Mouse (Mus musculus) lung, adult 2 months (tissue): ENCODE data around the gene Zfp113.

Experiments used
- CTCF ChIP-seq: fragments of 200-500 bp; IDR thresholded peaks from 2 replicates; pipeline ENCODE4 v1.5.1; 2011; ENCODE audit warnings: mild to moderate bottlenecking, low read length, control low read depth; ENCODE audit not compliant: insufficient read depth
- POLR2A ChIP-seq: fragments of 200-500 bp; IDR thresholded peaks from 2 replicates; pipeline ENCODE4 v1.6.1; 2011; ENCODE audit warnings: low read depth, mild to moderate bottlenecking, control low read depth, low read length, borderline replicate concordance; ENCODE audit errors: extremely low read depth

DNA sequence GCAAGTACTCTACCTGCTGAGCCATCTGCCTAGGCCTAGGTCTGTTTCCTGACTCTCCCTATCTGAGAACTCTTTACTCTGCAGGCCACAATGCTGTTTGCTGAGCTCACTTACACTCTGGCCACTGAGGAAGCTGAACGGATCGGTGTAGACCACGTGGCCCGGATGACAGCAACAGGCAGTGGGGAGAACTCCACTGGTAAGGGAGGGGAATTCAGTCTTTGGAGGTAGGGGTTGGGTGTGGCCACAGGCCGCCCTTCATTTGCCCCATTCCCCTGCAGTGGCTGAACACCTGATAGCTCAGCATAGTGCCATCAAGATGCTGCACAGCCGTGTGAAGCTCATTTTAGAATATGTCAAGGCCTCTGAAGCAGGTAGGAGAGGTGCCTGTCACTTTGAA, 7.5 kb upstream of the Zfp113 start:
- TF ChIP-seq POLR2A = no peak
- TF ChIP-seq CTCF = no peak
